Mouse (Mus musculus) spleen, postnatal 36 days (tissue): ENCODE data around the gene Efcab9.

Experiments
- DNase-seq, 2 experiments: peaks; one replicate each; pipeline ENCODE4 v3.0.0; 2022; ENCODE audit warnings: low spot score in 2 of 2, mixed read lengths in 1 of 2

Gene Efcab9

GRCm38 (mm10) chr11:32495283-32495682 lies 36.6 kb downstream of the Efcab9 start:
- no peak for DNase-seq

- DNase-seq: no peak
These were observed 38.6 kb downstream of the Efcab9 start for GRCm38 (mm10) chr11:32493312-32493711.

DNA sequence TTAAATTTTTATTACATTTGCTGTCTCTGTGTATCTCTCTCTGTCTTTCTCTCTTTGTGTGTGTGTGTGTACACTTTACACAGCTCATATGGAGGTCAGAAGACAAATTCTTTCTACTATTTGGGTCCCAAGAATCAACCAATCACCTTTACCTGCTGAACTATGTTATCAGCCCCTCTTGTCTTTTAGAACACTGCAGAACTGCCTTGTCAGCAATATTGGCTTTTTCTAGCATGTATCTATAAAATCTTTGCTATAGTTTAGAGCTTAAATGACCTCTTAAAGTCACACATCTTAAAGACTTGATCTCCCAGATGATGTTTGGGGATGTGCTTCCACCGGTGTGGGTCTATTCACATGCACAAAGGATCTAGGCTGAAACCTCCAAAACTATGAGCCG lies 40.8 kb downstream of the Efcab9 start:
- no peak for DNase-seq

DNA sequence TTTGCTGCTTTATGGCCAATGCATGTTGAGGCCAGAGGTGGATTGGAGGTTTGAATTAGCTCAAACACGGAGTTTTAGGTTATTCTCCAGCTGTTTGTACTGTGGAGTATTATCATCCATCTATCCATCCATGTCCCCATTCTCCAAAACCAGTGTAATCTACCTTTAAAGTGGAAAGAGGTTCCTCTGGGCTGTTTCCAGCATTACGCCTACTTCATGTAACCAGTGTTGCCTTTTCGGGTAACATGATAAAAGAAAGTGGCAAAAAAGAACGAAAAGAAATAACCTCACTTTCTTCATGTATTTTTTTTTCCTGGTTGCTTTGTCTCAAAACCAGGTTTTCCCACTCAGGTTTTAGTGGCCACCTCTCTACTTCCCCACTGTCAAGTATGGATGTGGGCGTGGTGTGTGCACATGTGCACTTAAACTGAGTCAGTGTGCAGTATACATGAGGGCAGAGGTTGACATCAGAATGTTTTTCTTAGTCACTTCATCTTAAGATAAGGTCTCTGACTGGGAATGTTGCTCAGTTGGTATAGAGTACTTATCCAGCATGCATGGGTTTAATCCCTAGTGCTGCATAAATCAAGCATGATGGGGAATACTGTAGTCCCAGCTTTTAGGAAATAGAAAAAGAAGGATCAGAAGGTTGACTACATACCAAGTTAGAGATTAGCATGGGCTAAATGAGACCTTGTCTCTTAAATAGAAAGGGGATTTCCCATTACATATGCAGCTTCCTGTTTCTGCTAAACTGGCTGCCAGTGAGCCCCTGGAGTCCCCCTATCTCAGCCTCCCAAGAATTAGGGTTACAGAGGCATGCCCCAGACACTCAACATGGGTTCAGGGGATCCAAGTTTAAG lies 42.8 kb downstream of the Efcab9 start:
- peak; percentile 56 to 62 for DNase-seq

DNA sequence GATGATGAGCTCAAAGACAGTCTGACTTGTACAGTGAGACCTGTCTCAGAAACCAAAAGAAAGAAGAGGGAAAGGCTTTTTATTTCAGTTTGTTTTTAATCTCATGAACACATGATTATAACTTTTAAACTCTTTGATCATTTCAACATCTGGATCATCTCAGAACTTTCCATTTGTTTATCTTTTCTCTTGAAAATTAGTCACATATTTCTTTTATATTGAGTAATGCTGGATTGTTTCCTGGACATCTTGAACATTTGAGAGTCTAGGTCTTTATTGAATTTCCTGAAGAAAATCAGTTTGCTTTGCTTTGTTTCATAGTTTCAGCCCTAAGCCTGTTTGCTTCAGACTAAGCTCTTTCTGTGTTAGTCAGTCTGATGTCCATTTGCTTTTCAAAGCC lies 43.5 kb downstream of the Efcab9 start:
- DNase-seq: no peak

- no peak for DNase-seq
These were observed 44.4 kb downstream of the Efcab9 start for GRCm38 (mm10) chr11:32487501-32487900.

DNA sequence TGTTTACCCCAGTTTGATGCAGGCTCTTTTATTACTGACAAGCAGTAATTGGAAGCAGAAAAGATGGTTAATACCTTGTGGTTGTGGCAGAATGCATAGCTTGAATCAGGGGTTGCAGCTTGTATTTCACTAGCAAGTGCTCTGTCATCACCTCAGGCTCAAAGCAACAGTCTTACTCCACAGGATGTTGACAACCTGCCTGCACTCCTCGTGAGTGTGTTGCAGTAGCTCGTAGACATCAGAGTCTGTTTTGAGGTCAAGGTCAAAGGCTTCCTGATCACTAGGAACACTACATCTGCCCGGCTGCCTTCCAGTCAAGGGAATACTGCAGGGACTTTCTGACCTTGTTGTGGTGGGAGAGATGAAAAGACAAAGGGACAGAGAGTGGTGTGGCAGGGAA lies 45.3 kb downstream of the Efcab9 start:
- DNase-seq: no peak

DNA sequence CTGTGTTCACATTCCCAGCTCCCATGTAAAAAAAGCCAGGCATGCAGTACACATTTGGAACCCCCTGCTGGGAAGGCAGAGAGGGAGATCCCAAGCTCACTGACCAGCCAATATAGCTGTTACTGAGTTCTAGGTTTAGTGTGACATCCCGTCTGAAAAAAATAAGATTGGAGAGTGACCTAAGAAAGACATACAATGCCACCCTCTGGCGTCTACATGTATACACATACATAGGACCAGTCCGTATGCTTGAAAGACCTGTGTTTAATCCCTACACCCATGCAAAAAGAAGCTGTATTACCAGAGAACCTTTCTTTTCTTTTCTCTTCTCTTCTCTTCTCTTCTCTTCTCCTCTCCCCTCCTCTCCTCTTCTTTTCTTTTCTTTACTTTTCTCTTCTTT lies 46.6 kb downstream of the Efcab9 start:
- no peak for DNase-seq

DNA sequence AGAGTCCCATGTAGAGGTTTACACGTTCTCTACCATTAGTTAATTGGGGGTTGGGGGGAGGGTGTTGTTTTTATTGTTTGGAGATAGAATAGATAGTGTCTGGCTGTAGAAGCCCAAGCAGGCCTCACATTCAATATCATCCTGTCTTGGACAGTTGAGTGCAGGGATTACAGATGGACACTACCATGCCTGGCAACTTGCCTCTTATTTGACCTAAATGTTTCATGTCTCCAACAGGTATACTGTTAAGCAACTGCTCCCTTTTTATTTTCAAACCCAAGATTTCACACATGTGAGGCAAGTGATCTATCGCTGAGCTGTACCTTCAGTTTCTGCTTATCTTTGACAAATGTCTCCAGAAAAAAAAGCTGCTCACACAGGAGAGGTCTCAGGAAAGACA lies 50.4 kb downstream of the Efcab9 start:
- DNase-seq: no peak

DNA sequence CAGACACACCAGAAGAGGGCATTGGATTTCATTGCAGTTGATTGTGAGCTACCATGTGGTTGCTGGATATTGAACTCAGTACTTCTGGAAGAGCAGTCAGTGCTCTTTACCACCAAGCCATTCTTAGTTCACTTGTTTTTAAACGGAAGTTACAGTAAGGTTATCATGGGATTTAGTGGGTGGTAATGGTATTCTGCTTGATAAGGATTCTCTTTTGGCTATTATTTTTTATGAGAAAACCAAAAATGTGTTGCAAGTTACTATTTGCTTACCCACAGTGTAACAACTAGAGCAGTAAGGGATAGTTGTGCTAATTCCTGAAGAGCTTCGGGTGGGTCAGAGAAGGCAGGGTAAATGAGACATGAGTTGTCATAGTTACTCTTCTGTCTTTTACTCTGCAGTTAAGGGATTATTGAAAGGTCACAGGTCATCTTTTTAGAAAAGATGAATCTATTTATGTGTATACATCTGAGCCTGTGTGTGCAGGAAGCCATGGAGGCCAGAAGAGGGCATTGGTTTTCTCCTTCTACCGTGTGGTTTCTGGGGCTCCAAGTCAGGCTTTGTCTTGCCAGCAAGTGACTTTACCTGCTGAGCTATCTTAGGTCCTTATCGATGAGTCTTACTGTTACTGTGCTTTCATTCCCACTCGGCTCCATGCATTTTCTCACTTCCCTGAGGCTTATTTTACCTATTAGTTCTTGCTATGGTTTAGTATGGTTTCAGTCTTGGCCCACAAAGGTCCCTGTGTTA lies 56.2 kb downstream of the Efcab9 start:
- no peak for DNase-seq

DNA sequence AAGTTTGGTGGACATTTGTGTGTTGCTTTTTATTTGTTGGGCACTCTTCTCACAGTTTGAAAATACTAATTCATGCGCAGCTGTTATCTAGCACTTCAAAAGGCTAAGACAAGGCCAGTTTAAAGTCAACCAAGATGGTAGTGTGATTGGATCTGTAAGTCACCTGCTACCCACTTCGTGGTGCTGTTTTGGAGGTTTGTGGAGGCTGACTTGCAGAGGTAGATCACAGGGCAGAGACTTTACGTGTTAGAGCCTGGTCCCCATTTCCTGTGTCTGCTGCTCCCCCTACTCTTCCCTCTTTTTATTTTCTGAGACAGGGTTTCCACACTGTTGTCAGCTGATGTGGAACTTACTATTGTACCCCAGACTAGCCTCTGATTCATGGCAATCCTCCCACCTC lies 57.2 kb downstream of the Efcab9 start:
- DNase-seq: no peak
